Mouse (Mus musculus) midbrain, postnatal 0 days (tissue): Measurements from ENCODE around the gene Tbc1d17. TPM values are rescaled to one million over a fixed set of nuclear protein-coding genes. Genes with fewer than 3 reads are reported as not detected.
A peak's percentile ranks its signal among the peaks of the same experiment; 100 is the strongest.

Source experiments
- ATAC-seq: fragments of 200-750 bp; cut with Nextera tagmentation; 2 replicates; pipeline ENCODE4 v1.8.0; 2017; ENCODE audit warnings: moderate number of reproducible peaks, mild to moderate bottlenecking, moderate TSS enrichment, moderate library complexity; ENCODE audit not compliant: low FRiP score
- DNase-seq: peaks from one replicate; pipeline ENCODE4 v3.0.0-alpha.2; 2015; ENCODE audit warnings: low spot score
- H3K27ac ChIP-seq: fragments of 300-500 bp; sonication (generic); 2 replicates; pipeline ENCODE4 v1.5.1; 2014; ENCODE audit warnings: low read depth, mild to moderate bottlenecking, low read length, mixed read lengths
- H3K27me3 ChIP-seq: fragments of 300-500 bp; sonication (generic); 2 replicates; pipeline ENCODE4 v1.6.1; 2014; ENCODE audit warnings: low read length, control low read depth, mixed read lengths; ENCODE audit not compliant: insufficient read depth
- H3K36me3 ChIP-seq: fragments of 300-500 bp; sonication (generic); 2 replicates; pipeline ENCODE4 v1.6.1; 2014; ENCODE audit warnings: low read length, control low read depth, mixed read lengths; ENCODE audit not compliant: insufficient read depth
- H3K4me1 ChIP-seq: fragments of 300-500 bp; sonication (generic); 2 replicates; pipeline ENCODE4 v1.6.1; 2014; ENCODE audit warnings: mild to moderate bottlenecking, control low read depth, antibody characterized with exemption, low read length, mixed read lengths; ENCODE audit not compliant: insufficient read depth
- H3K4me2 ChIP-seq: fragments of 300-500 bp; sonication (generic); 2 replicates; pipeline ENCODE4 v1.6.1; 2014; ENCODE audit warnings: low read depth, mild to moderate bottlenecking, low read length, mixed read lengths; ENCODE audit not compliant: poor library complexity, severe bottlenecking
- H3K4me3 ChIP-seq: fragments of 300-500 bp; sonication (generic); 2 replicates; pipeline ENCODE4 v1.5.1; 2014; ENCODE audit warnings: low read depth, mild to moderate bottlenecking, low read length, moderate library complexity
- H3K9ac ChIP-seq: fragments of 300-500 bp; sonication (generic); replicated peaks from 2 replicates; pipeline ENCODE4 v1.6.1; 2014; ENCODE audit warnings: mild to moderate bottlenecking, low read length, moderate library complexity, mixed read lengths; ENCODE audit not compliant: poor library complexity, severe bottlenecking
- H3K9me3 ChIP-seq: fragments of 300-500 bp; sonication (generic); 2 replicates; pipeline ENCODE4 v1.6.1; 2016; ENCODE audit warnings: low read length, control low read depth
- CTCF ChIP-seq: IDR thresholded peaks from 2 replicates; pipeline ENCODE4 v1.5.1; 2016; ENCODE audit warnings: antibody characterized with exemption, mild to moderate bottlenecking
- WGBS: fragments of 180-500 bp; shearing (Covaris S2); extraction: QIAGEN DNeasy Blood & Tissue Kit; methylation state at CpG from one replicate; pipeline ENCODE4 v1.1.7; 2014; 5-methylcytosine and 5-hydroxymethylcytosine counted together
- polyA plus RNA-seq: library from polyadenylated mRNA; unstranded; fragments of >200 nt; fragmentation: Nextera tagmentation; extraction: Ambion mirVana; gene quantifications from 2 replicates; pipeline ENCODE4 v1.2.1, GENCODE M21; 2015
- total RNA-seq: library from RNA; depleted of rRNA; stranded (reverse); fragments of >200 nt; gene quantifications from 2 replicates; pipeline ENCODE4 v1.2.3, GENCODE M21; 2014

Gene Tbc1d17
- total and polyA plus RNA-seq, 2 experiments from 2014 or later, result 79.7 to 115 TPM

GRCm38 (mm10) chr7:44853065-44853464 lies 4.2 kb upstream of the Tbc1d17 start:
- Histone ChIP-seq H3K36me3 (peaks cover 6% of the 10 kb centered on the region; the same call in 1 of the 2 replicates), H3K9me3 (no peaks in the 10 kb centered on the region), H3K4me1 (peaks cover 8% of the 10 kb centered on the region; the same call in 1 of the 2 replicates), H3K9ac (0 out of 2 replicates have a peak overlapping the region, but pooled peaks have one; percentile 33), H3K4me3 (no peak overlapping the region), H3K27me3 (no peaks in the 10 kb centered on the region), H3K27ac (no peak overlapping the region), H3K4me2 (no peak overlapping the region)
- ATAC-seq (no peak), DNase-seq (no peak)
- no peak for TF ChIP-seq CTCF
- 96% methylated on average over 2 of the region's 2 CpGs for WGBS

GRCm38 (mm10) chr7:44852259-44853027 lies 3.6 kb upstream of the Tbc1d17 start:
- no peaks in the 10 kb centered on the region for H3K27me3 ChIP-seq
- peaks cover 10% of the 10 kb centered on the region; the same call in 1 of the 2 replicates for H3K4me1 ChIP-seq
- ATAC-seq, result no peak
- no peak overlapping the region for H3K9ac ChIP-seq
- peaks cover 6% of the 10 kb centered on the region; the same call in 1 of the 2 replicates for H3K36me3 ChIP-seq
- H3K4me2 ChIP-seq, result no peak overlapping the region
- WGBS, result 92% methylated on average over 35 of the region's 36 CpGs
- H3K4me3 ChIP-seq, result no peak overlapping the region
- H3K27ac ChIP-seq, result no peak overlapping the region
- TF ChIP-seq CTCF, result no peak
- no peak for DNase-seq
- H3K9me3 ChIP-seq, result no peaks in the 10 kb centered on the region

GRCm38 (mm10) chr7:44851625-44852234 lies 2.9 kb upstream of the Tbc1d17 start:
- no peak overlapping the region for H3K4me3 ChIP-seq
- peaks cover 8% of the 10 kb centered on the region for H3K36me3 ChIP-seq
- no peak for ATAC-seq
- 93% methylated on average over 12 of the region's 12 CpGs for WGBS
- no peak overlapping the region for H3K9ac ChIP-seq
- no peaks in the 10 kb centered on the region for H3K9me3 ChIP-seq
- H3K27ac ChIP-seq, result no peak overlapping the region
- H3K4me1 ChIP-seq, result peaks cover 13% of the 10 kb centered on the region; the same call in 1 of the 2 replicates
- DNase-seq, result no peak
- TF ChIP-seq CTCF, result no peak
- no peak overlapping the region for H3K4me2 ChIP-seq
- no peaks in the 10 kb centered on the region for H3K27me3 ChIP-seq

- ATAC-seq, result no peak
- peak overlapping the region; percentile 75 for H3K4me2 ChIP-seq
- TF ChIP-seq CTCF, result no peak
- H3K27ac ChIP-seq, result peak overlapping the region; percentile 98
- H3K4me1 ChIP-seq, result peaks cover 13% of the 10 kb centered on the region; the same call in 1 of the 2 replicates
- no peak for DNase-seq
- H3K9me3 ChIP-seq, result no peaks in the 10 kb centered on the region
- no peaks in the 10 kb centered on the region for H3K27me3 ChIP-seq
- 82% methylated on average over 8 of the region's 8 CpGs for WGBS
- H3K36me3 ChIP-seq, result peaks cover 15% of the 10 kb centered on the region
- peak overlapping the region; percentile 64 for H3K4me3 ChIP-seq
- peak overlapping the region; percentile 87 for H3K9ac ChIP-seq
Measured at GRCm38 (mm10) chr7:44850789-44851624, 2.1 kb upstream of the Tbc1d17 start.

- peaks cover 13% of the 10 kb centered on the region; the same call in 1 of the 2 replicates for H3K4me1 ChIP-seq
- H3K4me2 ChIP-seq, result peak overlapping the region; percentile 75
- H3K36me3 ChIP-seq, result peaks cover 24% of the 10 kb centered on the region
- no peak; the same call in 1 of the 2 replicates for TF ChIP-seq CTCF
- ATAC-seq, result peak; percentile 41; the same call in 1 of the 2 replicates
- no peaks in the 10 kb centered on the region for H3K27me3 ChIP-seq
- H3K4me3 ChIP-seq, result peak overlapping the region; percentile 64
- no peaks in the 10 kb centered on the region for H3K9me3 ChIP-seq
- WGBS, result under 1% methylated on average over 29 of the region's 33 CpGs
- peak overlapping the region; percentile 87 for H3K9ac ChIP-seq
- peak; percentile 83 for DNase-seq
- H3K27ac ChIP-seq, result peak overlapping the region; percentile 98
Measured at GRCm38 (mm10) chr7:44850146-44850545, 1.3 kb upstream of the Tbc1d17 start.
